Mouse (Mus musculus) liver, postnatal 0 days (tissue): ENCODE measurements around the gene Prkch.

Experiments used
- CTCF ChIP-seq: sonication (generic); IDR thresholded peaks from 2 replicates; pipeline ENCODE4 v1.5.1; 2016; ENCODE audit warnings: antibody characterized with exemption, low read depth
- EP300 ChIP-seq: IDR thresholded peaks from 2 replicates; pipeline ENCODE4 v1.6.1; 2016; ENCODE audit warnings: antibody characterized with exemption, low read depth, mild to moderate bottlenecking

DNA sequence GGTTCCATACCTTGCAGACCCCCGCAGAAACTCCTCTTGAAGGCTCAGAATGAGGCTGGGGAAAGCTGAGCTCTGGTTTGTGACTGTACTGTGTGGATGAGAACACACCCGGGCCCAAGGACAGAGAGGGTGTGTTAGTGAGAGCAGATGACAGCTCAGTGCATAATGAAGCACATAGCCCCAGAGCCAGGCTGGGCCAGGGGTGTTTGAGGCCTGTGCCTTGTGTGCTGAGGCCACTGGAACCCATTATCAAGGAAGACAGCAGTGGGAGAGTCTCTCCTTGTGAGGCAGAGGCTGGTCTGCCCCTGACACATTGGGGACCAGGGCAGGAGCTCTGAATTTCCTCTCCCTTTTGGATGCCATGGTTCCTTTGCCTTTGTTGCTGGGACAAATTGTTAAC, 231.3 kb downstream of the Prkch start:
- no peak for TF ChIP-seq CTCF
- no peak for TF ChIP-seq EP300
